Mouse (Mus musculus) granulocyte monocyte progenitor cell, adult 5-6 weeks (primary cell): ENCODE results near the gene Hist1h2bq. TPM values are rescaled to one million over a fixed set of nuclear protein-coding genes. Genes with fewer than 3 reads are reported as not detected.
"Not testable (repeated sequence)": the region's sequence is repeated elsewhere in the genome, so short reads cannot be mapped to it uniquely, and the experiment has no call there.

Source experiments
- ATAC-seq: replicated peaks from 2 replicates; pipeline ENCODE4 v1.8.0; 2016; ENCODE audit warnings: mild to moderate bottlenecking, moderate TSS enrichment, inconsistent platforms; ENCODE audit not compliant: poor library complexity, severe bottlenecking
- total RNA-seq, 2 experiments: library from RNA; stranded (forward) in 1 of 2; stranded (reverse) in 1 of 2; fragments of 200-712, 200-1000 nt in 1 of 2; fragments of >200 nt in 1 of 2; fragmentation: Nextera tagmentation in 1 of 2; gene quantifications; 2 replicates each; pipeline ENCODE4 v1.2.3; 2014 to 2017

Gene Hist1h2bq
- total RNA-seq, 2 experiments from 2014 or later, result 279 to 652 TPM

DNA sequence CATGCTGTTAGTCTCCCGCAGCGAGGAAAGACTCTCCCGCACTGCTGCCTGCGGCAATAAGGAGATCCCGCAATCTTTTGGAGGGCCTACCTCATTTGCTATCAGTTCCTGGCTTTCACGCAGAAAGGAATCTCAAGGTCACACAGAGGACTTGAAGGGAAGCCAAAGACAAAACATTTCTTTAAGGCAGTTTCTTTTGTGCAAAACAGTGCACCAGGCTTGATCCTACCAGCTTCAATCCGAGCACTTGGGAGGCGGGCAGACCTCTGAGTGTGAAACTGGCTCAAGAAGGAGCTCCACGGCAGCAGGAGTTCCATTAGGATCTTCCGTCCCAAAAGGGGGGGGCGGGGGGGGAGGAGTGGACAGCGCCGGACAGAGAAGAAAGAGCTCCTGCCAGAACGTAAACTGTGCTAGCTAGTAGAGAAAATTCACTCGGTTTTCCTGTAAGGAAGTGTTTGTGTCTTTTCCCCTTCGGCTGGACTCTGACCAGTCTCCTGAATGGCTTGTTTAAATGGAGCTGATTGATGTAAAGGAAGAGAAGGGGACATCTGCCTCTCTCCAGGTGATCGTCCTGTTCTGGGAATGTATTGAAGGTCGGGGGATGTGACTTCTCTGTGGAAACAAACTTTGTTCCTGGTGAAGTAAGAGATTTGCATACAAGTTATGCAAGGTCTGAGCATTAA is 19.3 kb downstream of the Hist1h2bq start:
- ATAC-seq, result no peak

DNA sequence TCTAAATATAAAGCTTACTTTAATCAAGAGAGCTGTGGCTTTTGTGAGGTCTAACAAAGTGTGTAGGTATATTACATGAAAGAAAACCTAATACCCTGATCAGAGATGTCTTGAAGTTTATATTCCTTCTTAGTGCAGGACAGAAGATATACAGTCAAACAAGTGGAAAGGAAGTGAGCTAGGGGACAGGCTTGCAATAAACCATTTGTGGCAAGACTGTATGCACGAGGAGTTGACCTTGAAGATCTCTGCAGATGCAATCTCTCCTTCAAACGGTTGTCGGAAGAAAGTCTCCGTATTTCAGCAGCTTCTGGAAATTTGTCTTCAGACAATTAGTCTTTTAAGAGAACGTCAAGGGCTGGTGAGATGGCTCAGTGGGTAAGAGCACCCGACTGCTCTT is 20.1 kb downstream of the Hist1h2bq start:
- no peak for ATAC-seq

DNA sequence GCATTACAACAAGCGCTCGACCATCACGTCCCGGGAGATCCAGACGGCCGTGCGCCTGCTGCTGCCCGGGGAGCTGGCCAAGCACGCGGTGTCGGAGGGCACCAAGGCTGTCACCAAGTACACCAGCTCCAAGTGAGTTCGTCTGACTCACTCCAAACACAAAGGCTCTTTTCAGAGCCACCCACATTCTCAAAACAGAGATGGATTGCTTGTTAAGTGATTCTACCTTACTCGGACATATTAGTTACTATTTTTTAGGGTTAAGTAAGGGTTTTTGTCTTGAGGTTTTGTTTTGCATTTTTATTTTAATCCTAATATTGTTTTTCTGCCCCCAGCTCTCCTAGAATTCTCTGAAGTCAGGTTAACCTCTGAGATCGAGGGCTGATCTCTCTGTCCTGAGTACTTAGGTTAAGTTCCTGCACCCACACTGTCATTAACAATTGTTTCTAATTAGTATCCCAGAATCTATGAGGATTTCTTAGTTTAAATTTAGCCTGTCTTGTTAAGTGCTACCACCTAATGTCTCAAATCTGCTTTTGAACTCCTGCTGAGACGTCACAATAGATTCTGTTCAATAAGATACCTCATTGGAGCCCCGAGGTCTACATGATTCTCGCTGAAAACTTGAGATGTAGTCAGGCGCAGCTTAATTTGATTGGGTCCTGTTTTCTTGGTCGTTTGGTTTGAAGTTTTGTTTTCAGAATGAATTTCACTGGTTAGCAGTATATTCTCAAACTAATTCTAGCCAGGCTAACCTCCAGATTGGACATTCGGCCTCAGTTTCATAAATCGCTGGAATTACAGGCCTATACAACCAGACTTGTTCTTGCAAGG is 22.0 kb downstream of the Hist1h2bq start:
- ATAC-seq, result no peak

DNA sequence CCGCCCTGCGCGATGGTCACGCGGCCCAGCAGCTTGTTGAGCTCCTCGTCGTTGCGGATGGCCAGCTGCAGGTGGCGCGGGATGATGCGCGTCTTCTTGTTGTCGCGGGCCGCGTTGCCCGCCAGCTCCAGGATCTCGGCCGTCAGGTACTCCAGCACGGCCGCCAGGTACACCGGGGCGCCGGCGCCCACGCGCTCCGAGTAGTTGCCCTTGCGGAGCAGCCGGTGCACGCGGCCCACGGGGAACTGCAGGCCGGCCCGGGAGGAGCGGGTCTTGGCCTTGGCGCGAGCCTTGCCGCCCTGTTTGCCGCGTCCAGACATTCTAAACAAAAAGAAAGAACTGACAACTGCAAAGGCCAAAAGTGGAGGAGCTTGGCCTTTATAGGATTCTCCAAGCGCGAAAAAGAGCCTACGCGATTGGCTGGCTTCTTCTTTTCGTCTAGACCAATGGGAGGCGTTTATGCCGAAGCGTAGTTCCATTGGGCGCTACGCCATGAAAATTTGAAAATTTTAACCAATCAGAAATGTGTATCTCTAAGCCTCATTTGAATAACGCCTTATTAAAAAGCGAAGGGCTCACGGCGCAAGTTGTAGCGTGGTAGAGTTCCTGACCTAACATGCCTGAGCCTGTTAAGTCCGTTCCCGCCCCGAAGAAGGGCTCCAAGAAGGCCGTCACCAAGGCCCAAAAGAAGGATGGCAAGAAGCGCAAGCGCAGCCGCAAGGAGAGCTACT is 22.9 kb downstream of the Hist1h2bq start, which contains the start of the genes Hist1h2an and Hist1h2bp:
Gene Hist1h2an (minus strand): TSS at position 320 of the 731 bp plus-strand sequence.
Gene Hist1h2bp (plus strand): TSS at position 563 of the 731 bp plus-strand sequence.
- peak; percentile 82 for ATAC-seq

DNA sequence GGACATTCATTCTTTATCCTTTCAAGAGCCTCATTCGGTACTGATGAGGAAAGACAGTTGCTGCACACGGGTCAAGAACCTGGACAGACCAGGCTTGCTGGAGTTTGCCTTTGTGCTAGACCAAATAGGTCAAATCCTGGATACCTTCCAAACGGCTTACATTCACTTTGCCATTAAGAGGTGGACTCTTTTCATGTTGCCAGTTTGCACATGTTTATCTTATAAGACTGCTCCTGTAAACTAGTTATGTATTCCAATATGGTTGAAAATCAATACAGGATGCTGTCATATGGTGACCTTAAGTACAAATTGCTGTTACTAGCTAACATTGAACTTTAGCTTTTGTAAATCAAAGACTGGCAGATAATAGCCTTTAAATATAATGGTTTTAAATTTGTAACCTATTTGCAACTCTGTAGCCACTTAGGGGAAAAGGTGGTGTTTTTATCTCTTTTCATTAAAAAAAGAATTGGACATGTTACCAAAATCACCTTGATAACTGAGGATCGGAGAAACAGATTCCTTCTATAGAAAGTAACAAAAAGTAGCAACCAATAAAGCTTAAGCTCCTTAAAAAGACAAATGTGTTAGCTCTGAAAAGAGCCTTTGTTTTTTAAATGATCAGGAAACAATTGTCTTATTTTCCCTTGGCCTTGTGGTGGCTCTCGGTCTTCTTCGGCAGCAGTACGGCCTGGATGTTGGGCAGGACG is 23.7 kb downstream of the Hist1h2bq start:
- no peak for ATAC-seq

DNA sequence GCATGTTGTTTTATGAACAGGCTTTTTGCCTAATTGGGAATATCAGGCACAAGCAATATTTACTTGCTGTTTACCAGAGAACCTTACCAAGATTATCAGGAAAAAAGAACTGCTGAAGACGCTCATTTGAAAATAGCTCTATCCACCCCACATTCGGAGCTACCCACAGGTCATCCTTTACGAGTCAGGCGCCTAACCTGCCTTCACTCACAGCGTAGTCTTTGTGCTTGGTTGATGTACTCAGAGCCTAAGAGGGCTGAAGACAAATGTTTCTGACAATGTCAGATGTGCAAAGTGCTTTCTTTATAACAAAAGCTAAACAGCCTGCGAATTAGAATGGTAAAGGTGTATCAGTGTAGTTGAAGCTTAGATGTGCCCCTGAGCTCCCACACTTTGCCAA is 25.7 kb downstream of the Hist1h2bq start:
- ATAC-seq, result no peak

DNA sequence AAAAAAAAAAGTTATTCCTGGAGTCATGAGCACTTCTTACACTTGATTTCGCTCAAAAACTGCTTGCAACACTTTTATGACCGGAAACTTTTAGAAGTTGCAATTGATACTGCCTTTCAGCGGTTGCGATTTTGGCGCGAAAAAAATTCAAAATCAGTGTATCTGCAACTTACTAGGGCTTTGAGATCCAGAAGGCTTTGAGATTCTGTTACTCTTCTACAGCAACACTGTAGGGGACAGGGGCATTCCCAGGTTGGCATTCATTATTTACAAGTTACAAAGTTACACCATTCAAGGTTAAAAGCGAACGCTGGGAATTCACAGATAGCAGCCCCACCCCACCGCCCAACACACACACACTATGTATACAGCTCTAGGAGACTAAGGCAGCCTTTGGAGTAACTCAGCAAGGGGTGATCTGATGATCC is 26.2 kb downstream of the Hist1h2bq start:
- no peak for ATAC-seq

DNA sequence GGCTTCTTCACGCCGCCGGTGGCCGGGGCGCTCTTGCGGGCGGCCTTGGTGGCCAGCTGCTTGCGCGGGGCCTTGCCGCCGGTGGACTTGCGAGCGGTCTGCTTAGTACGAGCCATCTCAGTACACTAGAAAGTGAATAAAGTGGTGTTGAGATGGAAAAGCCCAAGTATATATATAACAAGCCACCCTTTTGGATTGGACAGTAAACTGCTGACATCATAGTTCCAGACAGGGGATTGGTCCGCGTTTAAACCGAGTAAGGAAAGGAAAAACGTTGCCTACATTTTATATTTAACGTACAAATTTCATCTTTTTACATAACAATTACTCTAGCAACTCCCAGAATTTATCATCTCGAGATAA is 26.8 kb downstream of the Hist1h2bq start, which contains the start of gene Hist1h3i:
Gene Hist1h3i (minus strand): TSS at position 116 of the 363 bp plus-strand sequence.
- ATAC-seq, result peak; percentile 45

DNA sequence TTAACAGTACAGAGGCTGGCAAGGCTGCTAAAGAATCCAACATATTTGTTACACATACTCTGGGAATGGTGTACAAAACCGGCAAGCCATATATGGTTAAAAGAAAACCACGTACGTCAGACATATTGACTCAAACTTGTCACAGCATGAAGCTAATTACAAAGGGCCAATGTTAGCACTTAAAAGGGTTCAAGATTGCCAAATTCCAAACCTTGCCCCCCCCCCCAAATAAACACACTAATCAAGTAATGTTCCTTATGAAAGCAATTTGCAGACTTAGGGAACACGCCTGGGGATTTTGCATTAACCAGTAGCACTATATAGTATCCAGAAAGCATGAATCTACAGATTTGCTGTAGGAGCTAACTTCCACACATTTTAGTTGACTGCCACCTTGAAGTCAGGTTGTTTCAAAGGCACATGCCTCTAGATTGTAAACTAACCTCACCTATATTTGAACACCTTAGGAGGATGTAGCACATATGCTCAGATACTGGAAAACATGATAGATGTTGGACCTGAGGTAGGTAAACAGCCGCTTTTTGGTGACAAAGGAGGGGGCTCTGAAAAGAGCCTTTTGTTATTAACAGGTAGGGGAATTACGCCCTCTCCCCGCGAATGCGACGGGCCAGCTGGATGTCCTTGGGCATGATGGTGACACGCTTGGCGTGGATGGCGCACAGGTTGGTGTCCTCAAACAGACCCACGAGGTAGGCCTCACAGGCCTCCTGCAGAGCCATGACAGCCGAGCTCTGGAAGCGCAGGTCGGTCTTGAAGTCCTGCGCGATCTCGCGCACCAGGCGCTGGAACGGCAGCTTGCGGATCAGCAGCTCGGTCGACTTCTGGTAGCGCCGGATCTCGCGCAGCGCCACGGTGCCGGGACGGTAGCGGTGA is 27.4 kb downstream of the Hist1h2bq start:
- ATAC-seq, result not testable (repeated sequence)

DNA sequence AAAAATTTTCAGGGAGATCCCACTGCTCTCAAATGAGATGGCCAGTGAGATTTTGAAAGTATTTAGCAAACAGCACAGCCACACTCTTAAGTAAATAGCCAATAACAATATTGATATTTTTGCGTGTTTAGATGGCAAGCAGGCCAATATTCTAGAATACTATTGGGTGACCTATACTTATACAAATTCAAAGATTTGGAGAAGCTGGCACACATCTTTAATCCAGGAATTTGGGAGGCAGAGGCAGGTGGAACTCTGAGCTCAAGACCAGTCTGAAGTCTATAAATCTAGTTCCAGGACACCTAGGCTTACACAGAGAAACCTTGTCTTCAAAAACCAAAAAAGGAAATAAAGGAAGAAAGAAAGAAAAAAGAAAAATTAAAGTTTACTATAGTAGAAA is 28.4 kb downstream of the Hist1h2bq start:
- ATAC-seq, result no peak

DNA sequence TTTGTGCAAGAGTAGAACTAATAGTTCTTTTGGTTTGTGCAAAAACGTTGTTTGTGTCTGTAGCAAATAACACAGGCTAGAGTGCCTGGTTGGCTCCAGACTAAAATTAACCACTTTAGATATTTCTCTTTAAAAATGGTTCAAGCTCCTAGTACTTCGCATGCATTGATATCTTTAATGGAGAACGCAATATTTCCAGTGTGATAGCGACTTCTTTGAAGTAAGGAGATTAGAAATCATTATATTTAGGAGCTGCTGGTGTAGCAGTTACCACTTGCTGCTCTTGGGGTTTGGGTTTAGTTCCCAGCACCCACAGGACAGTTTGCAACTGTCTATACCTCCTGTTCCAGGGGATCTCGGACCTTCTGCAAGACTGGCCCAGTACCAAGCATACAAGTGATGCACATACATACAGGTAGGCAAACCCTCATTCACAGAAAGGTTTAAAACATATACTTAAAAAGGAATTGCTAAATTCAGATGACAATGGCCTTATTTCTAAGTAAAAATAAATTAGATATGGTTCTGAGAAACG is 28.9 kb downstream of the Hist1h2bq start:
- ATAC-seq, result no peak

DNA sequence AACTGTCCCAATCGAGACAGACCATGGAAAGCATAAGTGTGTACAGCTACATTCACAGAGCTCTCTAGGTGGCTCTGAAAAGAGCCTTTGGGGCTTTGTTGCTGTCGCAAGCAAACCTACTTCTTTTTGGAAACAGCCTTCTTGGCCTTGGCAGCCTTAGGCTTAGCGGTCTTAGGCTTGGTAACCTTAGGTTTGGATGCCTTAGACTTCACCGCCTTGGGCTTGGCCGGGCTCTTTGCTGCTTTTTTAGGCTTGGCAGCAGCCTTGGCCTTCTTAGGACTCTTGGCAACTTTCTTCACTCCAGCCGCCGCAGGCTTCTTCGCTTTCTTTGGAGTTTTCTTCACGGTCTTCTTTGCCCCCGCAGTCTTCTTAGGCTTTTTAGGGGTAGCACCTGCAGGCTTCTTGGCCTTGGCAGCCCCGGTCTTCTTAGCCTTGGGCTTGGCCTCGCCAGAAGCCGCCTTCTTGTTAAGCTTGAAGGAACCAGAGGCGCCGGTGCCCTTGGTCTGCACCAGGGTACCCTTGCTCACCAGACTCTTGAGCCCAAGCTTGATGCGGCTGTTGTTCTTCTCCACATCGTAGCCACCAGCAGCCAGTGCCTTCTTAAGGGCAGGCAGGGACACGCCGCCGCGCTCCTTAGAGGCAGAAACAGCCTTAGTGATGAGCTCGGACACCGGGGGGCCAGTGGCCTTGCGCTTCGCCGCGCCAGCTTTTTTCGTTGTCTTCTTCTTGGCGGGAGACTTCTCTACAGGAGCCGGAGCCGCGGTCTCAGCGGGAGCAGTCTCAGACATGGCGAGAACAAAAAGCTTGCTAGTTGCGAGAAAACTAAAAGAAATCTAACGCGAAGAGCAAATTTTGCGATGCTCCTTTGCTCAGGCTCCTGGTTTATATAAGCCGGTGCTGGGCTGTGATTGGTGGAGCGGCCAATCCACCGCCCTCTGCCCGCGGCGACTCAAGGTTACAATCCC is 29.9 kb downstream of the Hist1h2bq start, which contains the start of gene Hist1h1b:
Gene Hist1h1b (minus strand): TSS at position 859 of the 965 bp plus-strand sequence.
- peak; percentile 51 for ATAC-seq

DNA sequence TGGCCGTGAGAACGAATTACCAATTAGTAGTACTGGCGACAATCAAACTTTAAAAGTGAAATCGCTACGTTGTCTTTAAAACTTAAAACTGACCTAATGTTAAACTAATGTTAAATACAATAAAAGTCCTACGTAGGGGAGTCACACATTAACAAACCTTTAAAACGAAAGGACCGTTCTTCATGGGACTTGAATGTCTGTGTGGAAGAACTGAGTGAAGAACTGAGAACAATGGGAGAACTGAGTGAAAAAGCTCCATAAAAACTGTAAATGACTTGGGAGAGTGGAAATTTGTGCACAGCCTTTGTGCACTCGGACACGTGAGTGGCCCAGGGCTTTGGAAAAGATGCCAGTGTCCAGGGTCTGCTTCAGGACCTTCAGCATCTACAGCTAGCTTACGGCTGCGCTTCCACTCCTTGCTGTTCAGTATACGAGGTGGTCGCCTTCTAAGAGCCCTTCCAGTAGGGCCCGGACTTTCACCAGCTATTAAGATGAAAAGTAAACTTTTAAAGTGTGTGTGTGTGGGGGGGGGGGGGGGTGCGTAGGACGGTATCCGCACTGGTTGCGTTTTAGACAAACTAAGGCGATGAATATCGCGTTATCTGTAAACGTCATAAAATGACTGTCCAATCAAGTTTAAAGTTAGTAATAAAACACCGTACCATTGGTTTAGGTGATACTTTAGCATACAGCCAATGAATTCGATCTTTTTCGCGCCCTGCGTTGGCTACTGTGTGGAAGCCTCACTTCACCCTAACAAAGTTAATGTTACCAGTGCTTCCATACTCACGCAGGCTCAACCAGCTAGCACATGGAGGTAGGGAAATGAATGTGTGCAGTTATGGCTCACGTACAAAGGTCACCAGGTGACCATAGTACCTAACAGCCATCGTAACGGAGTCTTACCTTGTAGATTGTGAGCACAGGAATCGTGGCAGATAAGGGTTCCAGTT is 30.9 kb downstream of the Hist1h2bq start:
- peak; percentile 61 for ATAC-seq
